Mouse (Mus musculus) gastrocnemius, postnatal 4 days (tissue): ENCODE measurements around the gene Ogfod3. TPM values are rescaled to one million over a fixed set of nuclear protein-coding genes. Genes with fewer than 3 reads are reported as not detected.

Experiments used
- DNase-seq, 2 experiments: peaks; one replicate each; pipeline ENCODE4 v3.0.0; 2021 to 2022; ENCODE audit warnings: low spot score in 2 of 2, mixed read lengths in 2 of 2
- long read RNA-seq, 2 experiments: library from polyadenylated mRNA; stranded (forward); transcript quantifications; one replicate each; pipeline ENCODE4 v2.0.0; 2021
- total RNA-seq, 2 experiments: library from RNA; stranded (reverse); gene quantifications; 2 replicates each; pipeline ENCODE4 v1.2.3; 2021

The Ogfod3 gene
- total RNA-seq, result 10 to 100 TPM; 14.6 to 14.7 TPM
- long read RNA-seq, experiment 1, transcript Ogfod3-201 (9 exons, 1,308 nt), result major isoform, 30 of 31 reads
- long read RNA-seq, experiment 1, partial matches to known transcripts, result 0 of 31 reads
- long read RNA-seq, experiment 1, other reads (novel, unspliced or antisense), result 1 of 31 reads
- long read RNA-seq, experiment 2, transcript Ogfod3-201 (9 exons, 1,308 nt), result major isoform, 16 of 19 reads
- long read RNA-seq, experiment 2, partial matches to known transcripts, result 1 of 19 reads
- long read RNA-seq, experiment 2, other reads (novel, unspliced or antisense), result 2 of 19 reads

DNA sequence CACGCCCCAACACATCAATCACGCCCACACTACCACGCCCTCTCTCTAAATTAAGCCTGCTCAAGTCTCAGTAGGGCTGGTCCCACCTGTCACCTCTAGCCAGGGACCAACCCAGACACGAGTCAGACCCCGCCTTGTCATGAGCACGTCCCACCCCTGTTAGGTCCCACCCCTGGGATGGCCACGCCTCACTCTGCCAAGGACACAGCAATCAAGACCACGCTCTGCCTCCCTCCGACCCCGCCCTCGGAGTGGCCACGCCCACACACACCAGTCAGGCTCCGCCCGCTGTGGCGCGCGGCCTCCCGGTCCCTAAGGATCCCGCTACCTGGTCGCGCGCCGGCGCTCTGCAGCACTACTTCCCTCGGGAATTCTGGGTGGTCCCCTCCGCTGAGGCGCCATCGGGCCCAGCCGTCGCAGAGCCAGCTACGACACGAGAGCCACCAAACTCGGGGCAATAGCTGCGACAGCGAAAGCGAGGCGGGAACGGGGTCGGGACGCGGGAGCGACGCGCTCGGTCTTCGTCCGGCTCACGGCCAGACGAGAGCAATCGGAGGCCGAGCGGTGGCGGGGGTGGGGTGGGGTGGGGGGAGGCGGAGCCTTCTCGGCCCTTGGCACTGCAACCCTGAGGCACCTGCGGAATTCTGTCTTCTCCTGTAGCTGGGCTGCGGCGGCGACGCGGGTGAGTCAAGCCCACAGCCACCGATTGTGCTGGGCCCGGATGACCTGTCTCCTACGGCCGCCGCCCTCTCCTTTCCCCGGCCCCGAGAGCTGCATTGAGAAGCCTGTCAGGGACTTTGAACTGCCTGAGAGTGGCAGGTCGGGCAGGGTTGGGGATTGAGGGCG is at the start of gene Ogfod3, which contains the start of gene Hexdc:
TSS of gene Ogfod3 (minus strand) at position 551 of the 846 bp plus-strand sequence.
TSS of gene Hexdc (plus strand) at position 273 of the 846 bp plus-strand sequence.
- peak; percentile 86 to 95 for DNase-seq

DNA sequence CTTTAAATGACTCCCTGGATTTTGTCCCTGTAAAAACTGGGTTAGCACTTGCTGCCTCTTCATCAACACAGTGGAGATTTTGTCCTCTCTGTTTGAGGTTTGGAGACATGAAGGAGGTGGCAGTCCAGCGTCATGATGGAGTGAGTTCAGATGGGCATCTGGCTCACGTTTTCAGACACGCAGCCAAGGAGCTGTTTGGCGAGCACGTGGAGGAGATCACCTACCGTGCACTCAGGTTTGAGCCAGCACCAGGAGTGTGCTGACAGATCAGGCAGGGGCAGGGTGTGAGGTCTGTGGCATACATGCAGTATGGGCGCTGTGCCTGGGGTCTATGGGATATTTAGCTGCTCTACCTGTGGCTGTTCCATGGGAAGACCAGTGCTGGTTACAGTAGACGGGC is 45.7 kb upstream of the Ogfod3 start:
- no peak for DNase-seq

GRCm38 (mm10) chr11:121239669-121240068 is 35.2 kb upstream of the Ogfod3 start:
- no peak for DNase-seq

DNA sequence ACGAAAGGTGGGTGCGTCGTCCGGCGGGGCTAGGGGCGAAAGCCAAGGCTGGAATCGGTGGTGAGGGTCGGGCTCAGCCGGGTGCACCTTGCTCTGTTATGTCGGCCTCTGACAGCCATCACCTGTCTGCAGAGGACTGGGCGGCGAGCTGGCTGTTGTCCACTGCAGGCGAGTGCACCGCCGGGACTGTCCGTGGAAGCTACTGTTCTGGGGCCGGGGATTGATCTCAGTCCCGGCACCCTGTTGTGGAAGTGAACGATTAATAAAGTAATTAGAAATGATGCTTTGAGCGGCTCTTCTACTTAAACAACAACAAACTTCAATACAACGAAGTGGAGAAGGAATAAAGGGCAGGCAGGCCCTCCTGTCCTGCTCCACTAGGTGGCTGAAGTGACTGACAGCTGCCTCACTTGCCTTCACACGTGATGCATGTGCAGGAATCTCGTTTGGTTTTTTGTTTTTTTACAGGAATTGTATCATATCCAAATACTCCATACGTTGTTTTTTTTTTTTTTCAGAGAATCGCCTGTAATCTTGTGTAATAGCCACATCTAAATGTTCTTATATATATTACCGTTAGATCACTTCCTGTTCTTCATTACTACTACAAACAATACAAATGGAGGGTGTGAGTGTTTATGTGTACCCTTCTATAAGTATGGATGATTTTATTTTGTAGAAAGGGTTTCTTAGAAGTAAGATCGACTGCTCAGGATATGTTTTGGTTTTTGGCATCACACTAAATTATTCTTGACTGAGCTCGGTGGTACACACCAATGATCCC is 33.0 kb upstream of the Ogfod3 start:
- no peak for DNase-seq

DNA sequence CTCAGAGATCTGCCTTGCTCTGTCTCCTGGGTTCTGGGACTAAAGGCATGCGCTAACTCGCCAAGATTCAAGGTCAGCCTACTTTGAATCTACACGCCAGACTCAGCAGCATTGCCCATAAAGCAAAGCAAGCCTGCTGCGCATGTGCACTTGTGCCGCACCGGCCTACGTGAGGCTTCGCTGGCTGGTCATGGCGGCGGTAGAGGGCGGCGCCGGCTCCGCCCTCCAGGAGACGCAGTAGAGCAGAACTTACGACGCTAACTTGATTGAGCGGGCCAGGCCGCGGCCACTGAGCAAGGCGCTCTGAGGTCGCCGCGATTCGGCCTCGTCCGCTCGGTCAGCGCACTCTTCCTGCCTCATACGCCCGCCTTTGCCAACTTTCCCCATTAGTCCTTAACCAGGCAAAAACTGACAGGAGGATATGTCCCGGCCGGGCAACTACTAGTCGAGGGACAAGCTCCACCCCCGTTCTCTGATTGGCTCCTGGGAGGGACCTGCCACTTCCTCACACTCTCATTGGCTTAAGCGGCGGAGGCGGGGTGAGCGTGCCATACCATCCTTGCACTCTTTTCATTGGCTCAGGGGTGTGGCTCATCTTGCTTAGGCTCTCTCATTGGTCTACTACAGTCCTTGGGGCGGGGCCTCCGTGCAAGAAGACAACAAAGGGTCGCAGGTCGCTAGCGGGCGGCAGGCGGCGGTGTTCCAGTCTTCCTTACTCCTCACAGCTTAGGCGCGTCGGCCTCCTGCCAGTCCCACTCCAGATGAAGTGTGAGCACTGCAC is 32.2 kb upstream of the Ogfod3 start, which contains the start of gene Narf:
TSS of gene Narf (plus strand) at position 690 of the 781 bp plus-strand sequence.
- peak; percentile 90 to 98 for DNase-seq

DNA sequence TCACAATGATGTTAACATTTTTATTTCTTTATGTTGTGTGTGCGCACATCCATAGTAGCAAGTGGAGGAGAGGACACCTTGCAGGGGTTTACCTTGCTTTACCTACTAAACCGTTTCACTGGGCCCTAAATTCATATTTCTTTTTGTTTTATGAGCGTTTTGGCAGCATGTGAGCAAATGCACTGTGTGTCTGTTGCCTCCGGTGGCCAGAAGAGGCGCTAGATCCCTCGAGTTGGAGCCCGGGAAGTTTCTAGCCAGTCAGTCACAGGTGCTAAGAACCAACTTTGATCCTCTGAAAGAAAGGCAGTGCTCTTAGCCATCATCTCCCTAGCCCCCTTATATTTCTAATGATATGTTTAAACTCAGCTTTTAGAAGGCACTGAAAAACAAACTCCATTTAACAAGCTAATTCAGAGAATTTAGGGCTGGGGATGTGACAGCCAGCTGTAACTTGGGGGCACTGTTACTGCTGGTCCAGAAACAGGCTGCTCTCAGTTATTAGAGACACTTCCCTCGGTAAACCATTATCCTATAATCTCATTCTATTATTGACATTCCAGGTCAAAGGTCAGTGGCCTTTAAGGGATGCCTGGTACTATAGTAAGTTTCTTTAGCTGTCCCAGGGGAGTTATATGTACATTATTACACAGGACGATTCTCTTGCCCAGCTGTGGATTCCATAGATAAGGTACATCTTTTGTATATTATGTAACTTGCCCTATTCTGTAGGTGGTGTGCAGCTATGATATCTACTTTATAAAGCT is 31.1 kb upstream of the Ogfod3 start:
- no peak for DNase-seq

DNA sequence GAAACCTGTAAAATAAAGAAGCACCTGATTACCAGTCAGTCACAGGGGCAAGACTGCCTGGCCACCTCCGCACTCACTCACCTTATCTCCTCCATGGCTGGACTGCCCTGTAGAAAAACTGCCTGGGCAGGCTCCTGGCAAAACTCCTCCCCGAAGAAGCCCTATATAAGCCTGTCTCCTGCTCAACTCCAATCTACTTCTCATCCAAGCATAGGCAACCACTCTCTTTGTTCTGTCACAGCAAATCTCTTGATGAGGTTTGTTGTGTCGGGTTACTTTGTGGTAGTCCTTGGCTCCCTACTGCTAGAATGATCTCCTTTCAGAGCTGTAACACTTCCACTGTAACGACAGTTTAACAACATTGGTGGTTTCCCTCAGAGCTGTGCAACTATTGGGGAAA is 28.2 kb upstream of the Ogfod3 start:
- no peak for DNase-seq

DNA sequence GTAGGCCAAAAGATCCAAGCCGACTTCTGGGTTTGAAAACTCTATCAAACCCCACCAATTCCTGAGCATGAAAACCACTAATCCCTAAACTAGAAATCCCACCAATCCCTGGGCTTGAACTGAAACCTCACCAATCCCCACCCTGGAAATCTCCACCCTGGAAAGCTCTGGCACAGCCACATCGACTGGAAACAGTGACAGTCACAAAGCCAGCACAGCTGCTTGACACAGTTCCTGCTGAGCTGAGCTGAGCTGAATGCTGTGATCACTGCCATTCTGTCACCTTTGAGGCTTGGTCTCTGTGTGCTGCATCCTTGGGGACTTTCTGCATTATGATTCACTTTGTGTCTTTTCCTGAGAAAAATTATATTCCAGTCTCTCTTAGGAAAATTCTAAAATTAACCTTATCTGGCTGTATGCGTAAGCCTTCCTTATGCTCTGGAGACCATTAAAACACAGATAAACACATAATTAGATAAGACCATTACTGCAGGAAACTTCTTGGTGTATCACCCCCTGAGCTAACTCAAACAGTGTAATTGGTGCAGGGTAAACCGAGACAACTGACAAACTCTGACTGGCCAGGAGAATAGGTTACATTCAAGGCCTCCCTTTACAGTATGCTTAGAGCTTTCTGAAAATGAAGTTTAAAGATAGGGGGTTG is 27.2 kb upstream of the Ogfod3 start:
- peak in 1 of 2 experiments; percentile 30 for DNase-seq

DNA sequence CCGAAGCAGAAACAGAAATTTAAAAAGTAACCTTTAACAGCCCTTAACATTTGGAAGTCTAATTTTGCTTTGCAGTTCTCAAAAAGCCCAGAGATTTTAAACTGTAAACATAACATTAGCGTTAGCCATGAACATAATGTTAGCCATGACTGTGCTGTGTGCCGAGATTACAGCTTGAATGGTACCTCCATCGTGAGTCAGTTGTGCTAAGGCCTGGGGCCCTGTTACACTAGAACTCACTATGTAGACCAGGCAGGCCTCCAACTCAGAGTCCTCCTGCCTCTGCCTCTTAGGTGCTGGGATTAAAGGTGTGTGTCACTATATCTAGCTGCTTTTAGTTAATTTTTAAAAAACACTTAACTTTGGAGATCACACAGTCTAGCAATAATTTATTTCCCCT is 26.7 kb upstream of the Ogfod3 start:
- no peak for DNase-seq

DNA sequence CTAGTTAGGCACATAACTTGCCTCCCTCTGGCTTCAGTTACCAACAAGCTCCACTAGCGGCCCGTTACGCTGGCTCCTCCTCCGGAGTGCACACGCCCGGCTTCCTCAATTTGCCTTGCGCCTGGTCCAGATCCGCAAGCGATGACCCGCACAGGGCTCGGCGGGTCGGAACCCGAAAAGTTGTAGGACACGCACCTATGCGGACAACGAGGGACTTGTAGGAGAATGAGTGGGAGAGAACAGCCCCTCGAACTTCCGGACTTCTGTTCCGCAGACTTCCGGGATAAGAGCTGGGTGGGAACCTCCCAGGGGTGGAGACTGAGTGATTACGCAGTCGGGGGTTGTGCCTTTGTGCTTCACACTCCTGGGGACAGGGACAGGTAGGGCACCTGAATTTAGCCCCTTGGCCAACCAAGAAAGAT is 24.5 kb upstream of the Ogfod3 start, which contains the start of gene Cybc1:
TSS of gene Cybc1 (minus strand) at position 305 of the 422 bp plus-strand sequence.
- peak; percentile 24 to 67 for DNase-seq

- no peak for DNase-seq
Observed at GRCm38 (mm10) chr11:121228129-121229017, 23.9 kb upstream of the Ogfod3 start.

DNA sequence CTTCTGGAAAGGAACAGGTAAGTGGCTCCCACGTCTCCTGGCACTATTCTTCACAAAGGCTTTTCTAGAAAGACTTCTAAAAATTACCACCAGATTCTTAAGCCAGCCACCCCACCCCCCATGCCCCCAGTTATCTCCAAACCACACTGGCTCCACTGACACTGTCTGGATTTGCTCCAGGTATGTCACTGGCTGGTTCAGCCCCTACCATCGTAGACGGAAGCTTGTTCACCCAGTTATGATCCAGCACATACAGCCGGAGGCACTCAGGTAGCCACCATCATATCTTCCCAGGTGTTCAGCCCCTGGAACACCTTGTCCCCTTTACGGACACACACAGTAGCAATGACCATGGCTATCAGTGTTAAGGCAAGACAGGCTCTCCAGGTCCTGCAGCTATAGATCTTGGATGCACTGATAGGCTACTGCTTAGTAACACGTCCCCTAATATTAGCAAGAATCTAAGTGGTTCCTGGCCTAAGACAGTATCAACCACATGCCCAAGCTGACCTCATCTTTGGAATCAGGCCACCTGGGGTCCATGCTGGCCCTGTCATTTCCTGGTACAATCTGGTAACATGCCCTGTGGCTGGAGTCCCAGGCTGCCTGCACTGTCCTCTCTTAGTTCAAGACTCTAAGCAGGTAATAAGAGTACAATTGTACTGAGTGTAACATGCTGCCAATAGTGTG is 17.0 kb upstream of the Ogfod3 start:
- no peak for DNase-seq

GRCm38 (mm10) chr11:121220771-121221170 is 16.3 kb upstream of the Ogfod3 start:
- DNase-seq, result no peak

DNA sequence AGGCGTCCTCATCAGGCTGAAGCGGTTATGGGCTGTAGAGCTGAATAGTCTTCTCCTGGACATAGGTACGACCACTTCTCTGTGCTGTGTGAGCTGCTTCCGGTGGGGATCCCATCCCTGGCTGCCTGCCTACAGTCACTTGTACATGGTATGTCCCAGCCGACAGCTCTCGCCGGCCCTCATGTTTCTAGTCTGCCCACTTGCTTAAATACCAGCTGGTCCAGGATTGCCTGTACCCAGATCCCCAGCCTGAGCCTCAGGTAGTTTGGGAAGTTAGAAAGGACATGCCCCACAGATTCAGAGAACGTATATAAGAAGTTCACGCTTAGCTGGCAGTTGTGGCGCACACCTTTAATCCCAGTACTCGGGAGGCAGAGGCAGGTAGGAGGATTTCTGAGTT is 15.3 kb upstream of the Ogfod3 start:
- DNase-seq, result no peak

GRCm38 (mm10) chr11:121216831-121217230 is 12.3 kb upstream of the Ogfod3 start:
- DNase-seq, result no peak

DNA sequence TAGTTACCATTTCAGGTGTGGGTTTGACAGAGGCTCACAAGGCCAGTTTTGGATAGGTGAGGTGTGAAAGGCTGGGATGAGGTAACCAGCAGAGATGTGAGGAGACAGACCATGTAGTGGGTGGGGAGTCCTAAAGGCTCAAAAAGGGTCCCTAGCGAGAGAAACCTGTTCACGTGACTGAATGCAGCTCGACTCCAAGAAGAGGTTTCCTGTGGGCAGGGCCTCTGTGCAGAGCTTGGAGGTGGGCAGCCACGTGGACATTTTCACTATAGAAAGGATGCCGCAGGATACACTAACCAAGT is 701 bp downstream of the Ogfod3 start:
- no peak for DNase-seq

GRCm38 (mm10) chr11:121201436-121202198 is 2.9 kb downstream of the Ogfod3 start:
- DNase-seq, result peak in 1 of 2 experiments; percentile 30
